Mouse (Mus musculus) heart, postnatal 25 days (tissue): Measurements from ENCODE around the gene Asic2. TPM values are rescaled to one million over a fixed set of nuclear protein-coding genes. Genes with fewer than 3 reads are reported as not detected.

ENCODE experiments used
- DNase-seq: peaks from one replicate; pipeline ENCODE4 v3.0.0; 2022; ENCODE audit warnings: low spot score
- intact Hi-C: fragments of 180-260 bp; cut with DNase I; formaldehyde crosslinking; loops from one replicate; pipeline ENCODE4 v1.15.1; 2025
- total RNA-seq, 2 experiments: library from RNA; stranded (reverse); gene quantifications; 2 replicates each; pipeline ENCODE4 v1.2.3; 2021

Gene Asic2
- total RNA-seq, 2 experiments from 2014 or later = not detected

GRCm38 (mm10) chr11:81634360-81635350 is 333.6 kb downstream of the Asic2 start:
- intact Hi-C loops = loop anchor here (5.0 to 10.0 kb wide), 3 partner anchors 130 to 543 kb away; no protein-coding TSS in a partner anchor
- DNase-seq = no peak

GRCm38 (mm10) chr11:81625199-81625598 is 343.1 kb downstream of the Asic2 start:
- DNase-seq = no peak
- intact Hi-C loops = no loop called here

DNA sequence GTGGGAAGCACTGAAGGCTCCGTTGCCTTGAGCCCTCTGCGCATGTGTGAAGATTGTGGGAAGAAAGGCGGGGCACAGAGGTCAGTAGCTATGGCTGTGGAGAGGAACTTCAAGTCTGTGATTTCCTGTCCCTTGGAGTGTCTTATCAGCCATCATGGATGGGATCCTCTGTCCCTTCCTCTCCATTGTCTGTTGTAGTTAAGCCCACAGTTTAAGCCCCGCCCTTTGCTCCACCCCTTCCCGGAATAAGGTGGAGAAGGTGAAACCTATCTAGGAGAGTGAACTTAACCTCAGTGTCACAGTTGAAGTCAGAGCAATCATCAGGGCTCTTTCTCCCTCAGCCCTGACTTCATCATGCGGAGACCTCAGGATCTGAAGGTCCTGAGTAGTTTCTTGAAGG is 347.7 kb downstream of the Asic2 start:
- intact Hi-C loops = no loop called here
- DNase-seq = no peak

DNA sequence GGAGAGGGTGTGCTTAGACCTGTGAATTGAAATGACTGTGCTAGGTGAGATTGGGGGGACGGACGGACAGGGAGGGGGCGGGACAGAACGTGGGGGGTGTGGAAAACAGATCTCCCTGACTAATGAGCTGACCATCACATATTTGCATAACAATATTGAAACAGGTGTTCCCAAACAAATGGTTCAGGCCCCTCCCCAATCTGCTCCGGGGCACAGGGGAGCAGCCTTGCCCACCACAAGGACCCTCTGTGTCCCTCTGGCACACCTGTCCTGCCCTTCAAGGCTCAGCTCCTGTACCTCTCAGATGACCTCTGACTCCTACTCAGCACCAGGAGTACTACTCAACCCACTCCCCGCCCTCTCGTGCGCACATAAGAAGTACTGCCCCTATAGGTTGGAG is 351.8 kb downstream of the Asic2 start:
- no peak for DNase-seq
- intact Hi-C loops = no loop called here

GRCm38 (mm10) chr11:81613869-81614620 is 354.2 kb downstream of the Asic2 start:
- intact Hi-C loops = loop anchor here (1.0 to 5.0 kb wide), 3 partner anchors 24 to 707 kb away; no protein-coding TSS in a partner anchor
- no peak for DNase-seq

GRCm38 (mm10) chr11:81612798-81613540 is 355.3 kb downstream of the Asic2 start:
- intact Hi-C loops = loop anchor here (1.0 to 5.0 kb wide), 3 partner anchors 23 to 706 kb away; no protein-coding TSS in a partner anchor
- peak; percentile 16 for DNase-seq

DNA sequence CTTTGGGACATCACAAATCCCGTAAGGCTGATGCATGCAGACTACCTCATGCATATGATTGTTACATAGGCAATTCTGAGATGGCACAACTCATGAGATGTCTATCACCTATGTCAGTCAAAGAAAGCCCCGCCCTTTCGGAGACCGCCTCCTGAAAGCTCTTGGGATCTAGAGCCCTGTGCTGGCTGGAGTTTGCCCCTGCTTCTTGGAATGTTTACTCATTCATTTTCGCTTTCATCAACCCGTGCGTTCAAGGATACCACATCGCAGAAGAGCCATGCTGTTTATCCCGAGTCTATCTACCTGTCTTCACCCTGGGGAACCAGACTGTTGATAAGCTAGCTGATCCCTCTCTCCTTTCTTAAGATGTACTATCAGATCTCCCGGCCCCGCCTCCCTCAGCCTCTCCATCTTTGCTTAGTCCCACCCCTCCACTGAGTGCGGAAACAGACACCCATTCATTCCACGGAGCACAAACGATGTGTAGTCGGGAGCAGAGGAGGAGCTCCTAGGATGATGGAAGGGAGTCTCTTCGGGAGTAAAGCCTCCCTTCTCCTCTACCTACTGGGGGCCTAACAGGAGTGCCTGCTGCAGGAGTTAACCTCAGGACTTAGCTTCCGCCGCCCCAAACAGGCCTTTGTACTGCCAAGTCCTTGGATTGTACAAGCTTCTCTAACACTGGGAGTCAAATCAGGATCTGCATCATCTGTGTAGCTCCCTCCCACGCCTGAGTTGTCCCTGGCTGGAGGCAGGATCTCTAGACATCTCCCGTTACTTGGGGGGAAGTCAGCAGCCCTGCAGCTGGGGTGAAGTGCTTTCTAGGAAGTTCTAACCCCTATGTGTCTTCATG is 356.1 kb downstream of the Asic2 start:
- intact Hi-C loops = loop anchor here (5.0 kb wide), 2 partner anchors 240 to 705 kb away; no protein-coding TSS in a partner anchor
- DNase-seq = no peak

- intact Hi-C loops = loop anchor here (5.0 kb wide), 2 partner anchors 238 to 703 kb away; no protein-coding TSS in a partner anchor
- DNase-seq = no peak
Measured at GRCm38 (mm10) chr11:81610506-81610905, 357.8 kb downstream of the Asic2 start.

- intact Hi-C loops = no loop called here
- no peak for DNase-seq
Measured at GRCm38 (mm10) chr11:81602971-81603370, 365.3 kb downstream of the Asic2 start.

DNA sequence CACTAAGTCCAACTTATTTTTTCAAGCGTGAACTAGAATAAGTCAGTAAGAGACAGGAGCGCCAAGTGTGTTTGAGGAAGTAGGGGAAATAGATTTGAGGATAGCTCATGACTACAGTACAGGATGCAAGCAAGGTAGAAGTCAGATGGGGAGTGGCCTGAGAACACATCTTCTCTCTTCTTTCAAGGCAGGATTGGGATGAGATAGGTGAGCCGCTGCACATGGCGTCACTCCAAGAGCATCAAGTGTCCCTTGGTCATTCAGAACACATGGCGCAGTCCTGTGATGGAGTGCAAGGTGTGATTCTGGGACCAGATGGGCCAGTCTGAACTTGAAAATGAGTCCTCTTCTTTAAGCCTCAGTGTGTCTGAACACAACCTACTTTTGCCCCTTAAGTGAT is 366.5 kb downstream of the Asic2 start:
- no peak for DNase-seq
- intact Hi-C loops = no loop called here

DNA sequence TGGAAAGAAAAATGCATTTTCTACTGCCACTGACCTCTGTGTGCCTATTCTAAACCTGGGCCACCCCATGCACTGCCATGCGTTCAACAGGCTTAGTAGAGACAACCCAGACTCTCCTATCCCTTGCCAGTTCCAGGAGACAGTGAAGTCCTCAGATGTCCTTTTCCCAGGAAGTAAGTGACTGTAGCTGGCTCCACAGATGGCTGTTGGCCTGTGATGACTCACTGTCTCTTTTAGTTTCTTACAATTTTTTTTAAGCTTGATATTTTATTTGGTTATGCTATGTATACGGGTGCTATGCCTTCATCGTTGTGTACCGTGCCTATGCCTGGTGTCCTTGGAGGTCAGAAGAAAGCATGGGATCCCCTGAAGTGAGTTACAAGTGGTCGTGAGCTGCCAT is 370.7 kb downstream of the Asic2 start:
- intact Hi-C loops = no loop called here

GRCm38 (mm10) chr11:81595235-81595634 is 373.0 kb downstream of the Asic2 start:
- intact Hi-C loops = no loop called here
- no peak for DNase-seq

More for the DNA sequence above, 370.7 kb downstream of the Asic2 start:
- no peak for DNase-seq

- DNase-seq = no peak
- intact Hi-C loops = no loop called here
Measured at GRCm38 (mm10) chr11:81592776-81593175, 375.5 kb downstream of the Asic2 start.

DNA sequence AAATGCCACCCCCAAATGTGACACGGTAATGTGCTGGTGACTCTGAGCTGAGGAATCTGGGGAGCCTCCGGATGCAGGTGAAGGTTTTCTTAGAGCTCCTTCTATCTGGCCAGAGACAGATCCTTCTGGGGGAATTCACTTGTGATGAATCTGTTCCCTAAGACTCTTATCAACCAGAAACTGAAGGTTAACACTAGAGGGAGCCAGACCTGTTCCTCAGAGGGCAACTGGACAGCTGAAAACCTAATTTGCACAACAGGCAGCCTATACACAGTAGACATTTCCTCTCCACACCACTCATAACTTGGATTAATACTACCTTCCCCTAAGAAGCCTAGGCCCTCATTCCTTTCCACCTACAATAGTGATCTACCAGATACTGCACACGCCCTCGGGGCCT is 377.3 kb downstream of the Asic2 start:
- intact Hi-C loops = loop anchor here (1.0 kb wide), 1 partner anchor 22 kb away; no protein-coding TSS in a partner anchor
- DNase-seq = no peak

DNA sequence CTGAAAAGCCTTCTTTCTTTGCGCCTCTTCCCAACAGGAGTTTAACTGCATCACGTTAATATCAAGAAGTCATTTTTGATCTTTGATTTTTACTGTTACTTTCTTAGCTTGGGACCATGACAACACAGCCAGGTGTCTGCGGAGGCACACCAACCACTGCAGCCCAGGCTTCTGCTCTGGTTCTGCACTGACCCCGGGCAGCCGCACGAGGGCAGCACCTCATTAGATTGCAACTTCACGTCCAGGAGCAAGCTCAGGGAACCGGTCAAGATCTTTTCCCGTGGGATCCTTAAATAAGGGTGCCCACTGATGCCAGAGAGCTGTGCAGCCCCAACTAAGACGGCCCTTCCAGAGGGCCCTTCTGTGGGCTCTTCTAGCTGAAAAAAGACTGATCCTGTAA is 379.6 kb downstream of the Asic2 start:
- no peak for DNase-seq
- intact Hi-C loops = no loop called here

DNA sequence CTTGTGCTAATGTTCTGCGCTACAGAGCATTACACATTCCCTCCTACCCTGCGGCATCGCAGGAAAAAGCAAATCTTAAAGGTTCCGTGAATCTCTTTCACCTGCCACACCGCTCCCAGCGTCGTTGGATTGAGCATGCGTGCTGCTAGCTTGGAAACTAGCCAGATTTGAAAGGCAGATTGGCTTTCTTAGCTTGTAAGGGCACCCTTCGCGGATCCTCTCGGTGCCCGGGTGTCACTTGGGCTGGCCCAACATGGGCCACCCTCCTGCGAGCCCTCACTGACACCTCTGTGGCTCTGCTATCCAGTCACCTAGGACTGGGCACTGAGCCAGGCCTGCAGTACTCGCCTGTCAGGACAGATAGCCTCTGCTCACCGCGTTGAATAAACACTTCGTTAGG is 380.3 kb downstream of the Asic2 start:
- no peak for DNase-seq

DNA sequence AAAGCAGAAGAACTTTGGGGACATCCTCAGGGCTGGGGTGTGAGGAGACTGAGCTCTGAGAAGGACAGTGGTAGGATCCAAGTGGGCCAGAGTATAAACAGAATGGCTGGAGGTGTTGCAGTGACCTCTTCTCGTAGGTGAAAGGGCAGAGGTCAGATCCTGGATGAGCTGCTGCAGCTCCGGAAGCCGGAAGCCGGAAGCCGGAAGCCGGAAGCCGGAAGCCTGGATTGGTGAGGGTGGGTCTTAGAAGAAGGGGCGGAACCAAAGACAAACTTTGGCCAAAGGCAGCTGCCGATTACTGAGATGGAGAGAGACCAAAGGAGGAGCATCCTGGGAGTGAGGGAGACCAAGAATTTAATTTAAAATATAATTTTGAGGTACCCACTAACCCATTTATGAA is 381.1 kb downstream of the Asic2 start:
- intact Hi-C loops = no loop called here
- no peak for DNase-seq

More for the DNA sequence above, 380.3 kb downstream of the Asic2 start:
- intact Hi-C loops = no loop called here

- DNase-seq = no peak
- intact Hi-C loops = no loop called here
Measured at GRCm38 (mm10) chr11:81584506-81584905, 383.8 kb downstream of the Asic2 start.

- intact Hi-C loops = no loop called here
- DNase-seq = no peak
Measured at GRCm38 (mm10) chr11:81583195-81583594, 385.1 kb downstream of the Asic2 start.
